Mouse (Mus musculus) CH12.LX (cell line): ENCODE results near the gene Gm867. TPM values are rescaled to one million over a fixed set of nuclear protein-coding genes. Genes with fewer than 3 reads are reported as not detected.
A peak's percentile ranks its signal among the peaks of the same experiment; 100 is the strongest.

Source experiments
- DNase-seq: peaks from one replicate; pipeline ENCODE4 v3.0.0-alpha.2; 2013; ENCODE audit errors: extremely low read depth
- H3K27ac ChIP-seq: 2 replicates; pipeline ENCODE4 v1.5.1; 2012; ENCODE audit warnings: low read depth, mild to moderate bottlenecking, control low read depth, moderate library complexity; ENCODE audit not compliant: insufficient read depth
- H3K27me3 ChIP-seq: replicated peaks from 2 replicates; pipeline ENCODE3; 2012; ENCODE audit warnings: inconsistent platforms
- H3K36me3 ChIP-seq, 2 experiments: replicated peaks in 1 of 2; 2 replicates each; pipeline versions ENCODE3 to v1.6.1; 2012; ENCODE audit warnings: inconsistent platforms in 1 of 2, low read length in 1 of 2, mild to moderate bottlenecking in 1 of 2, mixed read lengths in 1 of 2, moderate library complexity in 1 of 2; ENCODE audit not compliant: control insufficient read depth in 1 of 2, insufficient read depth in 1 of 2
- H3K4me1 ChIP-seq, 2 experiments: 2 replicates each; pipeline ENCODE4 v1.6.1; 2012; ENCODE audit warnings: inconsistent platforms in 1 of 2, moderate library complexity in 1 of 2; ENCODE audit not compliant: insufficient read depth in 2 of 2, control insufficient read depth in 1 of 2
- H3K4me2 ChIP-seq: 2 replicates; pipeline ENCODE4 v1.6.1; 2012; ENCODE audit warnings: low read depth, mild to moderate bottlenecking, control low read depth; ENCODE audit not compliant: poor library complexity, insufficient read depth, severe bottlenecking
- H3K4me3 ChIP-seq, 3 experiments: fragments of 150-350 bp in 1 of 3; sonication (generic) in 1 of 3; replicated peaks in 1 of 3; 2 replicates each; pipeline versions ENCODE3 to v1.5.1; 2011 to 2012; ENCODE audit warnings: low read depth in 2 of 3, low read length in 2 of 3, mild to moderate bottlenecking in 2 of 3, moderate library complexity in 2 of 3, control low read depth in 1 of 3, improper control_type of control experiment in 1 of 3, inconsistent platforms in 1 of 3, mixed read lengths in 1 of 3; ENCODE audit not compliant: poor library complexity in 1 of 3
- H3K79me2 ChIP-seq: replicated peaks from 2 replicates; pipeline ENCODE4 v1.6.1; 2012; ENCODE audit warnings: mild to moderate bottlenecking, moderate library complexity; ENCODE audit not compliant: control insufficient read depth, poor library complexity, insufficient read depth, severe bottlenecking; ENCODE audit errors: extremely low read depth
- H3K9ac ChIP-seq: 2 replicates; pipeline ENCODE4 v1.6.1; 2012; ENCODE audit warnings: low read depth, mild to moderate bottlenecking, control low read depth, moderate library complexity; ENCODE audit not compliant: insufficient read depth
- H3K9me3 ChIP-seq: replicated peaks from 2 replicates; pipeline ENCODE3; 2012; ENCODE audit warnings: low read length, inconsistent platforms, mixed read lengths
- BHLHE40 ChIP-seq: IDR thresholded peaks from 2 replicates; pipeline ENCODE4 v1.6.1; 2011; ENCODE audit warnings: mild to moderate bottlenecking, low read depth, low read length, improper control_type of control experiment
- CHD1 ChIP-seq: IDR thresholded peaks from 2 replicates; pipeline ENCODE4 v1.6.1; 2012; ENCODE audit warnings: low read depth, low read length, improper control_type of control experiment, inconsistent platforms
- CTCF ChIP-seq, 2 experiments: IDR thresholded peaks in 1 of 2; conservative IDR thresholded peaks in 1 of 2; 2 replicates each; pipeline ENCODE4 v1.5.1; 2011 to 2012; ENCODE audit warnings: low read depth in 2 of 2, low read length in 2 of 2, improper control_type of control experiment in 1 of 2, inconsistent platforms in 1 of 2, mild to moderate bottlenecking in 1 of 2, moderate library complexity in 1 of 2
- E2F4 ChIP-seq: IDR thresholded peaks from 2 replicates; pipeline ENCODE4 v1.6.1; 2011; ENCODE audit warnings: low read depth, low read length, improper control_type of control experiment; ENCODE audit not compliant: insufficient replicate concordance
- EP300 ChIP-seq: IDR thresholded peaks from 2 replicates; pipeline ENCODE4 v1.6.1; 2011; ENCODE audit warnings: low read length, improper control_type of control experiment
- HCFC1 ChIP-seq: IDR thresholded peaks from 2 replicates; pipeline ENCODE4 v1.6.1; 2012; ENCODE audit warnings: low read depth, mild to moderate bottlenecking, inconsistent platforms, low read length, improper control_type of control experiment
- IRF4 ChIP-seq: IDR thresholded peaks from 2 replicates; pipeline ENCODE4 v1.6.1; 2014; ENCODE audit warnings: low read depth, mild to moderate bottlenecking, inconsistent platforms, low read length, improper control_type of control experiment
- JUND ChIP-seq: conservative IDR thresholded peaks from 2 replicates; pipeline ENCODE4 v1.6.1; 2011; ENCODE audit warnings: low read depth, low read length, improper control_type of control experiment
- MAFK ChIP-seq: IDR thresholded peaks from 2 replicates; pipeline ENCODE4 v1.6.1; 2011; ENCODE audit warnings: low read length, improper control_type of control experiment; ENCODE audit not compliant: insufficient replicate concordance
- MAX ChIP-seq: IDR thresholded peaks from 2 replicates; pipeline ENCODE4 v1.6.1; 2011; ENCODE audit warnings: low read length, improper control_type of control experiment
- MXI1 ChIP-seq: IDR thresholded peaks from 2 replicates; pipeline ENCODE4 v1.6.1; 2011; ENCODE audit warnings: mild to moderate bottlenecking, low read depth, low read length, improper control_type of control experiment
- MYC ChIP-seq: IDR thresholded peaks from 2 replicates; pipeline ENCODE4 v1.6.1; 2011; ENCODE audit warnings: low read depth, mild to moderate bottlenecking, improper control_type of control experiment, low read length
- NELFE ChIP-seq: IDR thresholded peaks from 2 replicates; pipeline ENCODE4 v1.6.1; 2011; ENCODE audit warnings: low read depth, low read length, improper control_type of control experiment
- NRF1 ChIP-seq: IDR thresholded peaks from 2 replicates; pipeline ENCODE4 v1.6.1; 2014; ENCODE audit warnings: low read depth, mild to moderate bottlenecking, inconsistent platforms, low read length, improper control_type of control experiment, moderate library complexity
- PAX5 ChIP-seq: IDR thresholded peaks from 2 replicates; pipeline ENCODE4 v1.6.1; 2012; ENCODE audit warnings: low read length, inconsistent platforms, mixed read lengths
- RAD21 ChIP-seq: IDR thresholded peaks from 2 replicates; pipeline ENCODE4 v1.6.1; 2011; ENCODE audit warnings: low read depth, mild to moderate bottlenecking, low read length, improper control_type of control experiment, moderate library complexity
- RCOR1 ChIP-seq: conservative IDR thresholded peaks from 2 replicates; pipeline ENCODE4 v1.6.1; 2012; ENCODE audit warnings: low read depth, mild to moderate bottlenecking, inconsistent platforms, low read length, improper control_type of control experiment
- SMC3 ChIP-seq: IDR thresholded peaks from 2 replicates; pipeline ENCODE4 v1.6.1; 2011; ENCODE audit warnings: low read depth, low read length, improper control_type of control experiment
- TBP ChIP-seq: conservative IDR thresholded peaks from 2 replicates; pipeline ENCODE4 v1.6.1; 2011; ENCODE audit warnings: low read depth, low read length, improper control_type of control experiment
- USF2 ChIP-seq: conservative IDR thresholded peaks from 2 replicates; pipeline ENCODE4 v1.6.1; 2011; ENCODE audit warnings: low read depth, low read length, improper control_type of control experiment
- ZKSCAN1 ChIP-seq: IDR thresholded peaks from 2 replicates; pipeline ENCODE4 v1.6.1; 2012; ENCODE audit warnings: low read depth, inconsistent platforms, low read length, improper control_type of control experiment, borderline replicate concordance
- ZNF384 ChIP-seq: IDR thresholded peaks from 2 replicates; pipeline ENCODE4 v1.6.1; 2012; ENCODE audit warnings: low read depth, low read length, improper control_type of control experiment, inconsistent platforms
- dilution Hi-C: fragments of 300-500 bp; cut with MboI; formaldehyde crosslinking; loops from 2 replicates; pipeline ENCODE4 v1.14.3; 2020; ENCODE audit warnings: low sequenced_read_pairs; ENCODE audit not compliant: extremely low pct_unique_long_range_greater_than_20kb, extremely low pct_ligation_motif_present
- in situ Hi-C: fragments of 300-500 bp; cut with MboI; formaldehyde crosslinking; loops from 3 replicates; pipeline ENCODE4 v1.14.3; 2019; ENCODE audit warnings: low sequenced_read_pairs, low pct_ligation_motif_present, low pct_unique_long_range_greater_than_20kb, mixed read lengths
- polyA plus RNA-seq: library from polyadenylated mRNA; unstranded; fragments of >175 nt; gene quantifications from 2 replicates; pipeline ENCODE4 v1.2.1, GENCODE M21; 2012; ENCODE audit warnings: low read depth; ENCODE audit not compliant: insufficient read length
- total RNA-seq, 2 experiments: library from RNA; depleted of rRNA; stranded (reverse); fragments of 300-350 nt in 1 of 2; fragments of >200 nt in 1 of 2; gene quantifications; 2 replicates each; pipeline ENCODE4 v1.2.3; 2012 to 2014

The Gm867 gene
- total and polyA plus RNA-seq, 3 experiments, result 0.42 to 3.5 TPM; not detected in 1

DNA sequence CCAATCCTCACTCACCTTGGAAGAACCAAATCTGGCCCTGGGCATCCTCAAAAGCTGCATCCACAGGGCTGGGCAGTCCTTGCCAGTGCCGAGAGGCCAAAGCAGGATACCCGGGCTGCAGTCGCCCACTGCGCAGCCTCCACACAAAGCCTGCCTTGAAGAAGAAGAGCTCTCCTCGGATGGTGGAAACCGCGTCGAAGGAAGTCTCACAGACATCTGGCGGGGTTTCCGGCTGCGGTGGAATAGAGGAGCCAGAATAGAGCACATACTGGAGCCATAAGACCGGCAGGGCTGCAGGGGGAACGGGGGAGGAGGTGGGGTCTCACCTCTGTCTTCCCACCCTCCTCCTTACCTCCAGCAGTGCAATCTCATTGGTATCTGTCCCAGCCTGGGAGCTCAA lies 14.1 kb downstream of the Gm867 start:
- Histone ChIP-seq H3K4me2 (no peak overlapping the region), H3K9ac (no peak overlapping the region), H3K4me3 (no peak overlapping the region), H3K9me3 (no peaks in the 10 kb centered on the region), H3K27ac (no peak overlapping the region), H3K4me1 (peaks cover 0 to 17% of the 10 kb centered on the region in 2 experiments; a peak in 2 of 4 replicates), H3K79me2 (no peaks in the 10 kb centered on the region), H3K27me3 (peaks cover 21% of the 10 kb centered on the region), H3K36me3 (peaks cover 0 to 8% of the 10 kb centered on the region in 2 experiments)
- in situ Hi-C loops, result no loop called here
- no peak for TF ChIP-seq MYC
- no peak for TF ChIP-seq NELFE
- no peak for TF ChIP-seq EP300
- no peak for TF ChIP-seq CHD1
- no peak for TF ChIP-seq NRF1
- TF ChIP-seq ZNF384, result no peak
- no peak for TF ChIP-seq JUND
- TF ChIP-seq MXI1, result no peak
- no peak for TF ChIP-seq MAX
- no peak for TF ChIP-seq E2F4
- TF ChIP-seq RCOR1, result no peak
- no peak for TF ChIP-seq BHLHE40
- no peak for TF ChIP-seq MAFK
- no peak for TF ChIP-seq PAX5
- no peak for TF ChIP-seq TBP
- TF ChIP-seq CTCF (conservative IDR thresholded peaks at IDR 0.05 in 1 of 2, IDR thresholded peaks at IDR 0.05 in 1 of 2; ENCODE audit: low read depth in 2 of 2, low read length in 2 of 2), result no peak
- no peak for TF ChIP-seq SMC3
- TF ChIP-seq IRF4, result no peak
- no peak for TF ChIP-seq HCFC1
- no peak for DNase-seq
- dilution Hi-C loops, result no loop called here

DNA sequence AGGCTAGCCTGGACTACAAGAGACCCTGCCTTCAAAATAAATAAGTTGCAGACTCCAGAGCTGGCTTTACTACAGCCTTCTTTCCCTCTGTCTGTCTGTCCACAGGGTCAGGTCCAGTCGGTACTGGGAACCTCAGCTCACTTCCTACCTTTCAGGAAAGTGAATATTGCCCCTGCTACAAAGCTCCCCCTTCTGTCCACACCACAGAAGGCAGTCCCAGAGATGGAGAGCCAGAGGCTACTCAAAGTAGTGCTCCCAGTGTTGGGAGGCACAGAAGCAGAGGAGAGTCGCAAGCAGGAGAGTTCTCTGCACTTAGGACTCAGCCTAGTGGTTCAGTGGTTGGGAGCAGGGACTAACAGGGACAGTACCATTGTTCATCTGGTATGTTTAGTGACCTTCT lies 16.1 kb downstream of the Gm867 start:
- Histone ChIP-seq H3K4me1 (peaks cover 0 to 27% of the 10 kb centered on the region in 2 experiments; a peak in 2 of 4 replicates), H3K36me3 (peaks cover 0 to 12% of the 10 kb centered on the region in 2 experiments), H3K9ac (no peak overlapping the region), H3K4me3 (no peak overlapping the region), H3K27me3 (peaks cover 6% of the 10 kb centered on the region), H3K9me3 (no peaks in the 10 kb centered on the region), H3K79me2 (peaks cover 16% of the 10 kb centered on the region), H3K27ac (no peak overlapping the region), H3K4me2 (no peak overlapping the region)
- DNase-seq, result no peak
- dilution Hi-C loops (no loop called here), in situ Hi-C loops (no loop called here)
- peak; percentile 44 for TF ChIP-seq SMC3
- peak; percentile 34 for TF ChIP-seq RAD21
- TF ChIP-seq CTCF (conservative IDR thresholded peaks at IDR 0.05 in 1 of 2, IDR thresholded peaks at IDR 0.05 in 1 of 2; ENCODE audit: low read depth in 2 of 2, low read length in 2 of 2), result peak; percentile 37 to 64; a peak in 3 of 4 replicates
- TF ChIP-seq ZKSCAN1, result no peak
- no peak for TF ChIP-seq USF2
